Mouse (Mus musculus): ENCODE results near the gene Luc7l3.

Luc7l3 gene

GRCm38 (mm10) chr11:94261585-94262370, 60.0 kb downstream of the Luc7l3 start:
- DNase-seq (ENCODE audit: low read depth, low spot score) = no peak

DNA sequence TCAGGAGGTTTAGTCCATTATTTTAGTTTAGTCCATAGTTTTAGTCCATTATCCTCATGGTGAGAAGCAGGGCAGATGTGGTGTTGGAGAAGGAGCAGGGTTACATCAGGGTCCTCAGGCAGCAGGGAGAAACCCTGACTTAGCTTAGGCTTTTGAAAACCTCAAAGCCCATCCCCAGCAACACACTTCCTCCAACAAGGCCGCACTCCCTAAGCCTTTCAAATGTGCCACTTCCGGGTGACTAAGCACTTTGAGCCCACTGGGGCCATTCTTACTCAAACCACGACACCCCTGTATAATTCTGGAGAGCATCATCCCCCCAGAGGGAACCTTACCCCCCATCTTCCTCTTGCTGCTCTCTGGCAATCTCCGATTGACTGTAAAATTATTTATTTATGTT, 62.0 kb downstream of the Luc7l3 start:
- DNase-seq (ENCODE audit: low read depth, low spot score) = no peak

- no peak for DNase-seq (ENCODE audit: low read depth, low spot score)
Observed at GRCm38 (mm10) chr11:94257987-94258386, 63.8 kb downstream of the Luc7l3 start.

DNA sequence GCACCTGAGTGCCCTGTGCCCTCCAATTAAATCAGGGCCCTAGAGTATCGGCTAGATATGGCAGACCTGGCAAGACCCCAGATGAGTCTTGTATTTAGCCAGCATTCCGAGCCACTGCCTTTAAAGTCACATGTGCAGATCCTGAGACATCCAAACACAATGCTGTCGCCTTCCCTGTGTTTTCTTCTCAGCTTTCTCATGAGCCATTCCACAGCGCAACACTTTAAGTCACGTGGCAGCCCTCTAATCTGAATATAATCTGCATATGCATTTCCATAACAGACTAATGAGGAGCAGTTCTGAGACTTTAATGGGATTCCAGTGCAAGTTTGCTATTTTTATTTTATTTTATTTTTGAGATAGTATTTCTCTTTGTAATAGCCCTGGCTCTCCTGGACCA, 66.1 kb downstream of the Luc7l3 start:
- no peak for DNase-seq (ENCODE audit: low read depth, low spot score)

- no peak for DNase-seq (ENCODE audit: low read depth, low spot score)
Observed at GRCm38 (mm10) chr11:94253691-94254090, 68.1 kb downstream of the Luc7l3 start.

GRCm38 (mm10) chr11:94253156-94253555, 68.6 kb downstream of the Luc7l3 start:
- DNase-seq (ENCODE audit: low read depth, low spot score) = no peak

- DNase-seq (ENCODE audit: low read depth, low spot score) = no peak
Observed at GRCm38 (mm10) chr11:94246789-94247061, 75.1 kb downstream of the Luc7l3 start.

DNA sequence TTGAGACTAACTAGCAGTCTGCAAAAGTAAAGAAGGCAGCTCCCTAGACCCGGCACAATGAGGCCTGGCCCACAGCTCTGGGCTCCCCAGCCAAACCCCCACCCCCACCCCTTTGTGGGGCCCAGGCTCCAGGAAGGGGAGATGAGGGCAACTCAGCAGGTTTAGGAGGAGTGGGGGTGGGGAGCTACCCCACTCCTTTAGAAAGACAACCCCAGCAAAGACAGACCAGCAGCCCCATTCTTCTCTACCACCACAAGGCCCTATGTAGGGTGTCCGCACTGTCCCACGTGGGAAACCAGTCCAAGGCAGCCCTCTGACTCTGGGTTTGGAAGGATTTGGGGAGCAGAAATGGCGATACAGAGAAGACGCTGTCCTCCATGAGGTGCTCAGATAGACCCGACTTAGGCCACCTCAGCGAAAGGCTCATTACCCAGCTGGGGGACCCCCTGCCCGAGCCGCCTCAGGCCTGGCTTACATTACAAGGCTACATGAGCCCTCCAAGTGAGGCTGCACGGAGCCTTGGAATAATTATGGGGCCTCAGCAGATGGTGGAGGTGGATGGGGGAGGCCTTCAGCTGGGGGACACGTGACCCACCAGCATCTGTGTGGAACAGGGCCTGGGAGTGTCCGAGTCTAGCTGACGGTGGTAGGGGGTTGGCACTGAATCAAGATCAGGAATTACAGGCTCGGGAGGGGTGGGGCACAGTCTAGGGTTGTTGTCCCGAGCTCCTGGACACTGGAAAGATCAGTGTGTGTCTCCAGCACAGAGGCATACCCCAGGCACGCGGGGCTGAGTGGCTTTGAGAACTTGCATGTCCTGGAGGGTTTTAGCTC, 75.6 kb downstream of the Luc7l3 start, which contains the start of gene Wfikkn2:
Gene Wfikkn2, minus strand, starts transcription at position 51 of the 834 bp plus-strand sequence.
- DNase-seq (ENCODE audit: low read depth, low spot score) = peak; percentile 55

DNA sequence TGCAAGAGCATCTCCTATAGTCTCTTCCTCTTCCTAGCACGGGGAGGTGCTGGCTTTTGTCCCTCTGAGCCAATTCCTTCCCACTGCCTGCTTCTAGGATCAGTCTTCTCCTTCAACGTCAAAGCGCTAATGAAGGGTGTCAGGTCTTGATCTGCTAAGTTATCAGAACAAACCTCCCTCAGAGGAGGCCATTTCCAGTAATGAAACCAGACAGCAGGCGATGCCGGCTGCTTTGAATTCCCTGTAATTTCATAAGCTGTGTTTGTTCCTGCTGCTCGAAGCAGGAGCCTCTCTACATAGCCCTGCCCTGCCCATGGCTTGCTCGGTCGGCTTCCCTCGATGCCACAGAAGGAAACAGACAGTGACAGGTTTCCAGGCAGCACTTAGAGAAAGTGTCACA, 77.4 kb downstream of the Luc7l3 start:
- no peak for DNase-seq (ENCODE audit: low read depth, low spot score)

- no peak for DNase-seq (ENCODE audit: low read depth, low spot score)
Observed at GRCm38 (mm10) chr11:94243422-94244180, 78.2 kb downstream of the Luc7l3 start.

GRCm38 (mm10) chr11:94242760-94243421, 78.9 kb downstream of the Luc7l3 start:
- no peak for DNase-seq (ENCODE audit: low read depth, low spot score)

GRCm38 (mm10) chr11:94239706-94240105, 82.1 kb downstream of the Luc7l3 start:
- peak; percentile 53 for DNase-seq (ENCODE audit: low read depth, low spot score)

GRCm38 (mm10) chr11:94238786-94239185, 83.0 kb downstream of the Luc7l3 start:
- no peak for DNase-seq (ENCODE audit: low read depth, low spot score)

All from retina, postnatal 7 days (tissue).